Mouse (Mus musculus) G1E (cell line): ENCODE results near the gene Ncstn.

Experiments used
- CTCF ChIP-seq: IDR thresholded peaks from 2 replicates; pipeline ENCODE4 v1.5.1; 2012; ENCODE audit warnings: low read depth, low read length, inconsistent platforms, mixed read lengths
- GATA1 ChIP-seq: IDR thresholded peaks from 2 replicates; pipeline ENCODE4 v1.6.1; 2012; ENCODE audit warnings: borderline replicate concordance, low read length, inconsistent platforms, mixed read lengths
- POLR2AphosphoS5 ChIP-seq: IDR thresholded peaks from 2 replicates; pipeline ENCODE4 v1.6.1; 2012; ENCODE audit warnings: low read depth, low read length, inconsistent platforms; ENCODE audit not compliant: insufficient replicate concordance
- TAL1 ChIP-seq: conservative IDR thresholded peaks from 2 replicates; pipeline ENCODE4 v1.6.1; 2012; ENCODE audit warnings: low read depth, low read length, inconsistent platforms, mixed read lengths

- TF ChIP-seq CTCF (no peak), GATA1 (no peak), TAL1 (no peak), POLR2AphosphoS5 (no peak)
Measured at GRCm38 (mm10) chr1:172129108-172129507, 46.5 kb upstream of the Ncstn start.
